Mouse (Mus musculus) c-Kit-positive CD71-positive TER-119-negative erythroid progenitor cells, embryonic 14.5 days (primary cell): ENCODE data around the gene Krtap7-1.

Experiments used
- DNase-seq: peaks from one replicate; pipeline ENCODE4 v3.0.0-alpha.2; 2013; ENCODE audit warnings: low read depth

The Krtap7-1 gene

GRCm38 (mm10) chr16:89508223-89508622 lies at the start of gene Krtap7-1:
Gene Krtap7-1 (minus strand): TSS chr16:89508323.
- no peak for DNase-seq

- no peak for DNase-seq
Observed at GRCm38 (mm10) chr16:89550298-89550697, 42.2 kb upstream of the Krtap7-1 start.

- no peak for DNase-seq
Observed at GRCm38 (mm10) chr16:89538031-89538484, 29.9 kb upstream of the Krtap7-1 start.

GRCm38 (mm10) chr16:89537349-89537748 lies 29.2 kb upstream of the Krtap7-1 start:
- DNase-seq, result no peak

- no peak for DNase-seq
Observed at GRCm38 (mm10) chr16:89530547-89530946, 22.4 kb upstream of the Krtap7-1 start.

- DNase-seq, result no peak
Observed at GRCm38 (mm10) chr16:89529846-89530245, 21.7 kb upstream of the Krtap7-1 start.

GRCm38 (mm10) chr16:89528380-89528779 lies 20.3 kb upstream of the Krtap7-1 start:
- DNase-seq, result no peak

GRCm38 (mm10) chr16:89520996-89521395 lies 12.9 kb upstream of the Krtap7-1 start:
- no peak for DNase-seq

- no peak for DNase-seq
Observed at GRCm38 (mm10) chr16:89520555-89520954, 12.4 kb upstream of the Krtap7-1 start.

- DNase-seq, result no peak
Observed at GRCm38 (mm10) chr16:89520091-89520490, 12.0 kb upstream of the Krtap7-1 start.

- DNase-seq, result no peak
Observed at GRCm38 (mm10) chr16:89517635-89518034, 9.5 kb upstream of the Krtap7-1 start.

- no peak for DNase-seq
Observed at GRCm38 (mm10) chr16:89513431-89513830, 5.3 kb upstream of the Krtap7-1 start.

- no peak for DNase-seq
Observed at GRCm38 (mm10) chr16:89503571-89503970, 4.6 kb downstream of the Krtap7-1 start.

GRCm38 (mm10) chr16:89501870-89502269 lies 6.3 kb downstream of the Krtap7-1 start:
- no peak for DNase-seq

- DNase-seq, result no peak
Observed at GRCm38 (mm10) chr16:89497002-89497401, 11.1 kb downstream of the Krtap7-1 start.

- DNase-seq, result no peak
Observed at GRCm38 (mm10) chr16:89495394-89496153, 12.5 kb downstream of the Krtap7-1 start.

GRCm38 (mm10) chr16:89487852-89488251 lies 20.3 kb downstream of the Krtap7-1 start, which contains the start of gene Krtap8-1:
Gene Krtap8-1 (minus strand): TSS chr16:89487952.
- DNase-seq, result no peak

GRCm38 (mm10) chr16:89477679-89478314 lies 30.3 kb downstream of the Krtap7-1 start:
- no peak for DNase-seq

GRCm38 (mm10) chr16:89461189-89461588 lies 46.9 kb downstream of the Krtap7-1 start:
- DNase-seq, result no peak
